In genomic region chr5:128879092-128879491, GRCm38 (mm10) we compare ENCODE assay signal across 18 mouse cellular contexts.
DNase-seq lines count a peak whose midpoint lies in the region; ATAC-seq lines count a peak whose summit lies in the region.
"Had no signal": no experiment of that assay in that cellular context is flagged by ENCODE, and none has a peak within 500 bp of the region (broad histone marks: within the 10 kb centered on the region; RNA-seq: fewer than 3 reads in every experiment).

No protein-coding gene starts in this region.

- 32% methylated on average over 3 of the region's 3 CpGs for WGBS in kidney, embryonic 16.5 days

- no peak overlapping the region for H3K9ac ChIP-seq in kidney, embryonic 16.5 days (replicated peaks; ENCODE audit: low read length)
- H3K9ac ChIP-seq: heart, embryonic 15.5 days; hindbrain, embryonic 15.5 days; liver, embryonic 15.5 days had no signal

- peak; percentile 59; the same call in 1 of the 2 replicates for ATAC-seq in kidney, embryonic 16.5 days (ENCODE audit: low FRiP score, low TSS enrichment)
- no peak for ATAC-seq in inflammation-experienced regulatory T-cells, adult 6 months

- H3K4me1 ChIP-seq in kidney, embryonic 16.5 days (ENCODE audit: insufficient read depth, low read length): no peaks in the 10 kb centered on the region
- H3K4me1 ChIP-seq: heart, embryonic 15.5 days; liver, embryonic 15.5 days had no signal

- H3K4me2 ChIP-seq in kidney, embryonic 16.5 days (replicated peaks; ENCODE audit: low read depth, low read length): no peak overlapping the region
- H3K4me2 ChIP-seq: heart, embryonic 15.5 days; hindbrain, embryonic 15.5 days; liver, embryonic 15.5 days had no signal

- DNase-seq in kidney, adult 9 months: no peak
- peak; percentile 28 for DNase-seq in ES-CJ7 (ENCODE audit: low read depth, low spot score)
- DNase-seq in ZHBTc4 (ENCODE audit: low read depth, low spot score): peak; percentile 48
- peak; percentile 48 for DNase-seq in forelimb bud, embryonic 11.5 days (ENCODE audit: low read depth, low spot score)
- DNase-seq in ovary, postnatal 14 days (ENCODE audit: low spot score): no peak
- DNase-seq in cerebellum, postnatal 14 days: no peak
- DNase-seq: cerebellum, postnatal 36 days; heart, adult 11 months; layer of hippocampus, postnatal 36 days; lung, postnatal 14 days; thymus, postnatal 4 days had no signal

- H3K27me3 ChIP-seq in kidney, embryonic 16.5 days (ENCODE audit: insufficient read depth, low read length): no peaks in the 10 kb centered on the region
- H3K27me3 ChIP-seq: hindbrain, embryonic 15.5 days; liver, embryonic 15.5 days had no signal

- H3K27ac ChIP-seq in kidney, embryonic 16.5 days (ENCODE audit: low read length): no peak overlapping the region
- H3K27ac ChIP-seq: heart, embryonic 15.5 days; hindbrain, embryonic 15.5 days; liver, embryonic 15.5 days; midbrain, embryonic 10.5 days; stomach, postnatal 0 days had no signal

- no peak overlapping the region for H3K4me3 ChIP-seq in kidney, embryonic 16.5 days (ENCODE audit: low read length)
- H3K4me3 ChIP-seq: heart, embryonic 15.5 days; hindbrain, embryonic 15.5 days; liver, embryonic 15.5 days; midbrain, embryonic 10.5 days had no signal

- H3K9me3 ChIP-seq in kidney, embryonic 16.5 days (ENCODE audit: low read length): no peaks in the 10 kb centered on the region
- H3K9me3 ChIP-seq: heart, embryonic 15.5 days; hindbrain, embryonic 15.5 days; liver, embryonic 15.5 days; midbrain, embryonic 10.5 days had no signal

- no peaks in the 10 kb centered on the region for H3K36me3 ChIP-seq in kidney, embryonic 16.5 days (ENCODE audit: insufficient read depth, low read length)
- H3K36me3 ChIP-seq: heart, embryonic 15.5 days; hindbrain, embryonic 15.5 days; liver, embryonic 15.5 days; midbrain, embryonic 10.5 days had no signal

Comparison
In these comparisons a context has a peak if more than half of its experiments do, and no peak if none do; other contexts are left out.
1. DNase-seq: peak in ES-CJ7 (single experiment), ZHBTc4 (single experiment) and forelimb bud, embryonic 11.5 days (single experiment); none in kidney, adult 9 months (single experiment), ovary, postnatal 14 days (single experiment) and cerebellum, postnatal 14 days (0 of 2).